Mouse (Mus musculus): Measurements from ENCODE around the gene Csde1.

- no peak for TF ChIP-seq CTCF (IDR thresholded peaks at IDR 0.05; ENCODE audit: low read depth, low read length)
- no peak for TF ChIP-seq TAL1 (conservative IDR thresholded peaks at IDR 0.05; ENCODE audit: low read depth, low read length)
- TF ChIP-seq POLR2AphosphoS5 (IDR thresholded peaks at IDR 0.05; ENCODE audit: insufficient replicate concordance, low read depth, low read length), result no peak
These were observed 80.5 kb downstream of the Csde1 start for GRCm38 (mm10) chr3:103100735-103101134.

All from G1E (cell line).